Mouse (Mus musculus) liver, adult 2 months (tissue): ENCODE measurements at regions not wholly inside any gene's neighbourhood (a gene's known extent, or its start where the extent isn't known, plus 50 kb on each side); places are given as distances from the start of the nearest gene placed in this dataset.

Experiments used
- DNase-seq: peaks from one replicate; pipeline ENCODE4 v3.0.0-alpha.2; 2011; ENCODE audit warnings: low read depth, low spot score; ENCODE audit errors: extremely low read depth
- H3K27ac ChIP-seq: fragments of 200-500 bp; replicated peaks from 2 replicates; pipeline ENCODE4 v1.5.1; 2012; ENCODE audit warnings: low read depth, mild to moderate bottlenecking, control low read depth, inconsistent platforms, low read length; ENCODE audit not compliant: insufficient read depth
- H3K27me3 ChIP-seq: fragments of 200-500 bp; 2 replicates; pipeline ENCODE4 v1.6.1; 2012; ENCODE audit warnings: mild to moderate bottlenecking, moderate library complexity, low read length, inconsistent platforms; ENCODE audit not compliant: control insufficient read depth, insufficient read depth
- H3K36me3 ChIP-seq: fragments of 200-500 bp; 2 replicates; pipeline ENCODE4 v1.6.1; 2012; ENCODE audit warnings: low read length, inconsistent platforms; ENCODE audit not compliant: control insufficient read depth, insufficient read depth
- H3K4me1 ChIP-seq: fragments of 200-500 bp; 2 replicates; pipeline ENCODE4 v1.6.1; 2011; ENCODE audit warnings: low read length; ENCODE audit not compliant: control insufficient read depth, insufficient read depth
- H3K4me3 ChIP-seq: fragments of 200-500 bp; 2 replicates; pipeline ENCODE4 v1.5.1; 2011; ENCODE audit warnings: low read depth, mild to moderate bottlenecking, control low read depth, low read length, moderate library complexity; ENCODE audit not compliant: insufficient read depth
- H3K79me2 ChIP-seq: fragments of 200-500 bp; 2 replicates; pipeline ENCODE4 v1.6.1; 2012; ENCODE audit warnings: inconsistent platforms, mild to moderate bottlenecking, low read length, moderate library complexity; ENCODE audit not compliant: control insufficient read depth, insufficient read depth
- H3K9ac ChIP-seq: fragments of 200-500 bp; 2 replicates; pipeline ENCODE4 v1.6.1; 2012; ENCODE audit warnings: low read depth, mild to moderate bottlenecking, control low read depth, inconsistent platforms, low read length
- CTCF ChIP-seq: fragments of 200-500 bp; IDR thresholded peaks from 2 replicates; pipeline ENCODE4 v1.5.1; 2011; ENCODE audit warnings: low read depth, low read length, control low read depth
- POLR2A ChIP-seq: fragments of 200-500 bp; IDR thresholded peaks from 2 replicates; pipeline ENCODE4 v1.6.1; 2011; ENCODE audit warnings: low read length, control low read depth; ENCODE audit not compliant: insufficient read depth; ENCODE audit errors: extremely low read depth
- WGBS: fragments of 180-500 bp; shearing (Covaris S2); methylation state at CpG from one replicate; pipeline ENCODE4 v1.1.7; 2018; 5-methylcytosine and 5-hydroxymethylcytosine counted together

GRCm38 (mm10) chr19:35863049-35863448, 194.3 kb downstream of the Htr7 start:
- no peak for DNase-seq
- H3K27ac ChIP-seq, result no peak overlapping the region
- H3K79me2 ChIP-seq, result no peaks in the 10 kb centered on the region
- H3K9ac ChIP-seq, result no peak overlapping the region
- H3K4me1 ChIP-seq, result no peaks in the 10 kb centered on the region
- WGBS, result 83% methylated on average over 6 of the region's 6 CpGs
- H3K4me3 ChIP-seq, result no peak overlapping the region
- no peaks in the 10 kb centered on the region for H3K36me3 ChIP-seq
- TF ChIP-seq POLR2A, result no peak
- no peak for TF ChIP-seq CTCF
- H3K27me3 ChIP-seq, result no peaks in the 10 kb centered on the region; the same call in 1 of the 2 replicates

- H3K9ac ChIP-seq, result no peak overlapping the region
- no peak for TF ChIP-seq CTCF
- TF ChIP-seq POLR2A, result no peak
- no peak overlapping the region for H3K27ac ChIP-seq
- DNase-seq, result peak; percentile 9
- no peaks in the 10 kb centered on the region for H3K79me2 ChIP-seq
- H3K4me3 ChIP-seq, result no peak overlapping the region
- H3K27me3 ChIP-seq, result no peaks in the 10 kb centered on the region; the same call in 1 of the 2 replicates
- WGBS, result 51% methylated on average over 4 of the region's 4 CpGs
- H3K4me1 ChIP-seq, result no peaks in the 10 kb centered on the region
- no peaks in the 10 kb centered on the region for H3K36me3 ChIP-seq
These were observed 195.9 kb downstream of the Htr7 start for GRCm38 (mm10) chr19:35861421-35861820.

GRCm38 (mm10) chr19:35832992-35833391, 224.3 kb downstream of the Htr7 start:
- H3K27me3 ChIP-seq, result no peaks in the 10 kb centered on the region; the same call in 1 of the 2 replicates
- no peak overlapping the region for H3K9ac ChIP-seq
- H3K36me3 ChIP-seq, result no peaks in the 10 kb centered on the region
- H3K27ac ChIP-seq, result no peak overlapping the region
- DNase-seq, result no peak
- TF ChIP-seq CTCF (peak; percentile 13; the same call in 1 of the 2 replicates), POLR2A (no peak)
- H3K4me3 ChIP-seq, result no peak overlapping the region
- H3K4me1 ChIP-seq, result no peaks in the 10 kb centered on the region
- H3K79me2 ChIP-seq, result no peaks in the 10 kb centered on the region
- 7% methylated on average over 4 of the region's 4 CpGs for WGBS

GRCm38 (mm10) chr19:35826074-35826473, 231.2 kb downstream of the Htr7 start:
- no peak for TF ChIP-seq CTCF
- no peak for TF ChIP-seq POLR2A
- Histone ChIP-seq H3K9ac (no peak overlapping the region), H3K27me3 (no peaks in the 10 kb centered on the region), H3K79me2 (no peaks in the 10 kb centered on the region), H3K27ac (no peak overlapping the region), H3K36me3 (no peaks in the 10 kb centered on the region), H3K4me1 (no peaks in the 10 kb centered on the region), H3K4me3 (no peak overlapping the region)
- WGBS, result 67% methylated on average over 2 of the region's 2 CpGs
- no peak for DNase-seq

- Histone ChIP-seq H3K4me1 (no peaks in the 10 kb centered on the region), H3K36me3 (no peaks in the 10 kb centered on the region), H3K27ac (no peak overlapping the region), H3K4me3 (no peak overlapping the region), H3K79me2 (no peaks in the 10 kb centered on the region), H3K9ac (no peak overlapping the region), H3K27me3 (no peaks in the 10 kb centered on the region)
- WGBS, result 81% methylated on average over 1 of the region's 1 CpGs
- TF ChIP-seq CTCF (no peak), POLR2A (no peak)
- no peak for DNase-seq
These were observed 237.7 kb downstream of the Htr7 start for GRCm38 (mm10) chr19:35819626-35820025.

- no peak overlapping the region for H3K4me3 ChIP-seq
- WGBS, result 80% methylated on average over 3 of the region's 3 CpGs
- H3K9ac ChIP-seq, result no peak overlapping the region
- H3K27ac ChIP-seq, result no peak overlapping the region
- H3K36me3 ChIP-seq, result no peaks in the 10 kb centered on the region
- no peak for TF ChIP-seq POLR2A
- TF ChIP-seq CTCF, result no peak
- H3K27me3 ChIP-seq, result no peaks in the 10 kb centered on the region
- DNase-seq, result no peak
- H3K79me2 ChIP-seq, result no peaks in the 10 kb centered on the region
- no peaks in the 10 kb centered on the region for H3K4me1 ChIP-seq
These were observed 262.6 kb downstream of the Htr7 start for GRCm38 (mm10) chr19:35794661-35795060.
